Mouse (Mus musculus): ENCODE measurements around the gene Erich2. TPM values are rescaled to one million over a fixed set of nuclear protein-coding genes. Genes with fewer than 3 reads are reported as not detected.
A peak's percentile ranks its signal among the peaks of the same experiment; 100 is the strongest.
"Not testable (repeated sequence)": the region's sequence is repeated elsewhere in the genome, so short reads cannot be mapped to it uniquely, and the experiment has no call there.

Erich2 gene
- 0.37 TPM in 1 of 2 replicates, not detected in the other for total RNA-seq (2017)

- no peak for ATAC-seq (ENCODE audit: extremely low read depth, insufficient number of reproducible peaks, low FRiP score, poor library complexity, severe bottlenecking)
Observed at GRCm38 (mm10) chr2:70508496-70508895, at the start of gene Erich2. Erich2 (plus strand) TSS chr2:70508819.

GRCm38 (mm10) chr2:70463606-70464005 lies 45.0 kb upstream of the Erich2 start:
- ATAC-seq (ENCODE audit: extremely low read depth, insufficient number of reproducible peaks, low FRiP score, poor library complexity, severe bottlenecking), result no peak

- no peak for ATAC-seq (ENCODE audit: extremely low read depth, insufficient number of reproducible peaks, low FRiP score, poor library complexity, severe bottlenecking)
Observed at GRCm38 (mm10) chr2:70471136-70471535, 37.5 kb upstream of the Erich2 start.

- ATAC-seq (ENCODE audit: extremely low read depth, insufficient number of reproducible peaks, low FRiP score, poor library complexity, severe bottlenecking), result no peak
Observed at GRCm38 (mm10) chr2:70471861-70472620, 36.6 kb upstream of the Erich2 start.

GRCm38 (mm10) chr2:70497715-70498318 lies 10.8 kb upstream of the Erich2 start:
- no peak for ATAC-seq (ENCODE audit: extremely low read depth, insufficient number of reproducible peaks, low FRiP score, poor library complexity, severe bottlenecking)

- ATAC-seq (ENCODE audit: extremely low read depth, insufficient number of reproducible peaks, low FRiP score, poor library complexity, severe bottlenecking), result no peak
Observed at GRCm38 (mm10) chr2:70503436-70503835, 5.2 kb upstream of the Erich2 start.

- ATAC-seq (ENCODE audit: extremely low read depth, insufficient number of reproducible peaks, low FRiP score, poor library complexity, severe bottlenecking), result no peak
Observed at GRCm38 (mm10) chr2:70505229-70505628, 3.4 kb upstream of the Erich2 start.

GRCm38 (mm10) chr2:70505896-70506295 lies 2.7 kb upstream of the Erich2 start:
- peak; percentile 63; the same call in 1 of the 2 replicates for ATAC-seq (ENCODE audit: extremely low read depth, insufficient number of reproducible peaks, low FRiP score, poor library complexity, severe bottlenecking)

GRCm38 (mm10) chr2:70506372-70506771 lies 2.2 kb upstream of the Erich2 start:
- no peak for ATAC-seq (ENCODE audit: extremely low read depth, insufficient number of reproducible peaks, low FRiP score, poor library complexity, severe bottlenecking)

- ATAC-seq (ENCODE audit: extremely low read depth, insufficient number of reproducible peaks, low FRiP score, poor library complexity, severe bottlenecking), result 0 out of 2 replicates have a peak, but pooled peaks have one; percentile 19
Observed at GRCm38 (mm10) chr2:70509021-70509632, 508 bp downstream of the Erich2 start.

- not testable (repeated sequence) for ATAC-seq (ENCODE audit: extremely low read depth, insufficient number of reproducible peaks, low FRiP score, poor library complexity, severe bottlenecking)
Observed at GRCm38 (mm10) chr2:70538283-70538682, 29.7 kb downstream of the Erich2 start.

- no peak for ATAC-seq (ENCODE audit: extremely low read depth, insufficient number of reproducible peaks, low FRiP score, poor library complexity, severe bottlenecking)
Observed at GRCm38 (mm10) chr2:70550671-70551070, 42.1 kb downstream of the Erich2 start.

GRCm38 (mm10) chr2:70551446-70551845 lies 42.8 kb downstream of the Erich2 start:
- ATAC-seq (ENCODE audit: extremely low read depth, insufficient number of reproducible peaks, low FRiP score, poor library complexity, severe bottlenecking), result no peak

- no peak for ATAC-seq (ENCODE audit: extremely low read depth, insufficient number of reproducible peaks, low FRiP score, poor library complexity, severe bottlenecking)
Observed at GRCm38 (mm10) chr2:70552067-70552598, 43.5 kb downstream of the Erich2 start.

GRCm38 (mm10) chr2:70552772-70553171 lies 44.2 kb downstream of the Erich2 start, which contains the start of gene Gad1:
Gad1 (plus strand) TSS chr2:70553072.
- no peak for ATAC-seq (ENCODE audit: extremely low read depth, insufficient number of reproducible peaks, low FRiP score, poor library complexity, severe bottlenecking)

GRCm38 (mm10) chr2:70553826-70554225 lies 45.2 kb downstream of the Erich2 start:
- ATAC-seq (ENCODE audit: extremely low read depth, insufficient number of reproducible peaks, low FRiP score, poor library complexity, severe bottlenecking), result peak; percentile 42; the same call in 1 of the 2 replicates

- peak; percentile 59; the same call in 1 of the 2 replicates for ATAC-seq (ENCODE audit: extremely low read depth, insufficient number of reproducible peaks, low FRiP score, poor library complexity, severe bottlenecking)
Observed at GRCm38 (mm10) chr2:70558112-70558842, 49.7 kb downstream of the Erich2 start.

GRCm38 (mm10) chr2:70558843-70559451 lies 50.3 kb downstream of the Erich2 start:
- peak; percentile 17; the same call in 1 of the 2 replicates for ATAC-seq (ENCODE audit: extremely low read depth, insufficient number of reproducible peaks, low FRiP score, poor library complexity, severe bottlenecking)
